Mouse (Mus musculus) bone marrow, adult 2 months (tissue): ENCODE results near the gene Hsdl2.

ENCODE experiments used
- CTCF ChIP-seq: fragments of 200-500 bp; IDR thresholded peaks from 2 replicates; pipeline ENCODE4 v1.5.1; 2011; ENCODE audit warnings: low read length, control low read depth; ENCODE audit not compliant: control insufficient read depth, insufficient read depth
- POLR2A ChIP-seq: fragments of 200-500 bp; IDR thresholded peaks from 2 replicates; pipeline ENCODE4 v1.6.1; 2011; ENCODE audit warnings: low read depth, mild to moderate bottlenecking, control low read depth, low read length, borderline replicate concordance; ENCODE audit not compliant: control insufficient read depth

GRCm38 (mm10) chr4:59567576-59568260, 13.6 kb upstream of the Hsdl2 start:
- TF ChIP-seq POLR2A (no peak), CTCF (no peak)
